Mouse (Mus musculus) heart, postnatal 0 days (tissue): ENCODE data around the gene Map2k6.

Experiments used
- CTCF ChIP-seq: IDR thresholded peaks from 2 replicates; pipeline ENCODE4 v1.5.1; 2016; ENCODE audit warnings: antibody characterized with exemption, control low read depth, low read depth
- EP300 ChIP-seq: IDR thresholded peaks from 2 replicates; pipeline ENCODE4 v1.6.1; 2016; ENCODE audit warnings: antibody characterized with exemption, low read depth

DNA sequence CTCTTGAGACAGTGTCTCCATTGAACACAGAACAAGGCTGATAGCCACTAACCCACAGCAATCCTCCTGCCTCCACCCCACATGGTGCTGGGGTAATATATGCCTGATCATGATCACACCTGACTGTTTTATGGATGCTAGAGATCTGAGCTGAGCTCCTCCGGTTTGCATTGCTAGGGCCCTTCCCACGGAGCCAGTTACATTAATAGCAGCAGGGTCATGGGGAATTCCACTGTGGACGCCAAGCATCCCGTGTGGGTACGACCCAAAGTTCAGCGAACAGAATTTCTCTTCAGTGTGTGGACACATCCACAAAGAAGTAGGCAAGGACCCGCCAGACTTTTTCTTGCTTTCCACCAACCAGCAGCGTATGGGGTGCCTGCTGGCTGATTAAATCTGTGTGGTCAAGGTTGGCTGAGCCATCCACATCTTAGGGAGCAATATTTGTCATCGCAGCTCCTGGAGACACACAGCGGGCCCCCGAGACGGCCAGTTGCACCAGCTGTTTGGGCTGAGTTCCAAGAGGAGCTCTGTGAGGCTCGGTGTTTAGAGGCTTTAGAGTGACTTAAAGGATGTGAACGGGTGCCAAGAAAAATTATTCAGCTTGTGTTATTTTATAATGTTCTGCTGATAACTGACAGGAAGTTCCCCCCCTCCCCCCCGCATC, 51.3 kb downstream of the Map2k6 start:
- TF ChIP-seq EP300 (no peak), CTCF (no peak)
